Mouse (Mus musculus): ENCODE data around the gene Atp5d. TPM values are rescaled to one million over a fixed set of nuclear protein-coding genes. Genes with fewer than 3 reads are reported as not detected.

The Atp5d gene
- total RNA-seq, 2 experiments from 2014 or later, result 356 to 366 TPM

DNA sequence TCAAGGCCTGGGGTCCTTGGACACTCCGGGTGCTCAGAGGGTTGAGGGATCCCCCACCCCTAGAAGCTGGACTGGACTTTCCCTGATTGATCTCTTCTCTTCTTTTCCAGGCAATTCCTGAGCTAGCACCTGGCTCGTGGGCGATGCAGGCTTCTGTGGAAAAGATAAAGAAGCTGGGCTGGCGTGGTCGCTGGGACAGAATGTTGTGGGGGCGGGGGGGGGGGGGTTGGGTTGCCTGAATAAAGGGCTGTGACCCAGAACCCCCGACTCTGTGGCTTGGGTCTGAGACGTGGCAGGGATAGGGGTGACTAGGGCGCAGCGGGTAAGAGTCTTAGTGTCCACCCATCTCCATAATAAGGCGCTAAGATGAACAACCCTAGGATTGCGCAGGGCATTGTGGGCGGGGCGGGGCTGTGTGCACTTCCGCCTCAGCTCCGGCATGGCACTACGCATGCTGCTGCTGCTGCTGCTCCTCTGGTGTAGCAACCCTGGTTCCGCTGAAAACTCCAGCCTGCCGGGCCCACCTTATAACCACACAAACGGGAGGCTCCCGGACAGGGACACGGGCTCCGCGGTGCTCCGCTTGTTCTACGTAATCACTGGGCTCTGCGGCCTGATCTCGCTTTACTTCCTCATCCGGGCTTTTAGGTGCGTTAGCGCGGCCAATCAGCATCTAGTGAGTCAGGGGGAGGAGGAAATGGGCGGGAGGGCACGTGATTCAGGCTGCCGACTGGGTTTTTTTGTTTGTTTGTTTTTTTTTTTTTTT, 34.3 kb downstream of the Atp5d start, which contains the start of gene 1600002K03Rik:
TSS of gene 1600002K03Rik (plus strand) at position 418 of the 766 bp plus-strand sequence.
- DNase-seq (ENCODE audit: extremely low spot score in 1 of 2, low spot score in 2 of 2), result peak; percentile 83 to 86
- no peak for TF ChIP-seq CTCF (IDR thresholded peaks at IDR 0.05)
- H3K4me3 ChIP-seq, result peak within 1 kb of the TSS; percentile 68
- intact Hi-C loops (cut with DNase I), result loop anchor here (10.0 kb wide), 1 partner anchor 202 kb away; no protein-coding TSS in a partner anchor
- H3K27ac ChIP-seq, result peak within 1 kb of the TSS; percentile 99

DNA sequence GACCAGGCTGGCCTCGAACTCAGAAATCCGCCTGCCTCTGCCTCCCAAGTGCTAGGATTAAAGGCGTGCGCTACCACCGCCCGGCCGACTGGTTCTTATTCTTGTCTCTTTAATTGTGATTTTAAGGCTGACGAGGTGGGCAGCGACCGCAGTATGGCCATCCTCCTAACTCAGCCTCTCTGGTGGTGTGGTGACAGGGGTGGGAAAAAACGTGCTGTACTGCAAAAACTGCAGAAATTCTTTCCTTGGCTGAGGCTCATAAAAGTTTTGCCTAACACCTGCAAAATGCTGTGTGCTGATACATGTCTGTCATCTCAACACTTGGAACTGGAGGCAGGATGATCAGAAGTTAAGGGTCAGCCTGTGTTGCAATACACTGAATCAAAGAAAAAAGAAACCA, 34.9 kb downstream of the Atp5d start:
- no peak for TF ChIP-seq CTCF (IDR thresholded peaks at IDR 0.05)
- no peak for DNase-seq (ENCODE audit: extremely low spot score in 1 of 2, low spot score in 2 of 2)
- Histone ChIP-seq H3K4me3 (peak overlapping the region; percentile 68), H3K27ac (peak overlapping the region; percentile 99)
- intact Hi-C loops (cut with DNase I), result loop anchor here (10.0 kb wide), 1 partner anchor 201 kb away; no protein-coding TSS in a partner anchor

DNA sequence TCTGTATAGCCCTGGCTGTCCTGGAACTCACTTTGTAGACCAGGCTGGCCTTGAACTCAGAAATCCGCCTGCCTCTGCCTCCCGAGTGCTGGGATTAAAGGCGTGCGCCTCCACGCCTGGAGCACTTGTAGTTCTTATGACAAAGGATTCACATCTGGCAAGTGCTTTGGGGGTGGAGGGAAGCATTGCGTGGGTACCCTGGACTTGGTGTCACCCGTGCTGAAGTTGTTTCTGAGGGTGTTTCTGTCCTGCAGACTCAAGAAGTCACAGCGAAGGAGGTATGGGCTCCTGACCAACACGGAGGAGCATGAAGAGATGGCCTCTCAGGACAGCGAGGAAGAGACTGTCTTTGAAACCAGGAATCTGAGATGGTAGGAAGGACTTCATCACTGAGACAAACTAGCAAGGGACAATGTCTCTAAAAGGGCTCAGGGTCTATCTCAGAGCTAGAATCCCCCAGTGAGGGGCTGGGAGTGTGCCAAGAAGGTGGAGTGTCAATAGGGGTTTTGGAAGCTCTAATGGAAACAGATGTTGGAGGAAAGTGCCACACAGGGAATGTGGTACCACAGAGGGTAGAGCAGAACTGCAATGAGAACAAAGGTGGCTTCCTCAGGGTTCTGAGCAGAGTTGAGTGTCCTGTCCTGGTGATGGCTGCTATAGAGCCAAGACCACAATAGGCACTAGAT, 35.7 kb downstream of the Atp5d start:
- TF ChIP-seq CTCF (IDR thresholded peaks at IDR 0.05), result no peak
- no peak overlapping the region for H3K4me3 ChIP-seq
- no peak for DNase-seq (ENCODE audit: extremely low spot score in 1 of 2, low spot score in 2 of 2)
- intact Hi-C loops (cut with DNase I), result loop anchor here (10.0 kb wide), 1 partner anchor 201 kb away; no protein-coding TSS in a partner anchor
- H3K27ac ChIP-seq, result 0 out of 2 replicates have a peak overlapping the region, but pooled peaks have one; percentile 6

DNA sequence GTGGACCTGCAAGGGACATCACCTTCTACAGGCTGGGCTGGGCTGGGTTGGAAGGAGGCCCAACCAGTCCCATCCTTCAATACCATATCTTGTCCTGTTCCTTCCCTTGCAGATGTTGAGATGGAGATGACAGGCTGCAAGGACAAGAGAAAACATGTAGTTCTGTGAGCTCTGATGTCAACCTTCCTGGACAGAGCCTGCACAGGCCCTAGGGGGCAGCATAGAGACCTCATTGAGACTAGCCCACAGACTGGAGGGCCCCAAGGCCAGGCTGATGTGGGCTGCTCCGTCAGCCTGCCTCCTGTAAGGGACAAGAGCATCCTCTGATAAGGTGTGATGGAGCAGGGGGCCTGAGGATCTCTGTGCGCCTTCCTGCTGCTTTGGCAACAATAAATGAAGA, 36.3 kb downstream of the Atp5d start:
- no peak for DNase-seq (ENCODE audit: extremely low spot score in 1 of 2, low spot score in 2 of 2)
- Histone ChIP-seq H3K4me3 (no peak overlapping the region), H3K27ac (0 out of 2 replicates have a peak overlapping the region, but pooled peaks have one; percentile 6)
- intact Hi-C loops (cut with DNase I), result loop anchor here (1.0 to 10.0 kb wide), 2 partner anchors 71 to 200 kb away; no protein-coding TSS in a partner anchor
- TF ChIP-seq CTCF (IDR thresholded peaks at IDR 0.05), result peak; percentile 43

DNA sequence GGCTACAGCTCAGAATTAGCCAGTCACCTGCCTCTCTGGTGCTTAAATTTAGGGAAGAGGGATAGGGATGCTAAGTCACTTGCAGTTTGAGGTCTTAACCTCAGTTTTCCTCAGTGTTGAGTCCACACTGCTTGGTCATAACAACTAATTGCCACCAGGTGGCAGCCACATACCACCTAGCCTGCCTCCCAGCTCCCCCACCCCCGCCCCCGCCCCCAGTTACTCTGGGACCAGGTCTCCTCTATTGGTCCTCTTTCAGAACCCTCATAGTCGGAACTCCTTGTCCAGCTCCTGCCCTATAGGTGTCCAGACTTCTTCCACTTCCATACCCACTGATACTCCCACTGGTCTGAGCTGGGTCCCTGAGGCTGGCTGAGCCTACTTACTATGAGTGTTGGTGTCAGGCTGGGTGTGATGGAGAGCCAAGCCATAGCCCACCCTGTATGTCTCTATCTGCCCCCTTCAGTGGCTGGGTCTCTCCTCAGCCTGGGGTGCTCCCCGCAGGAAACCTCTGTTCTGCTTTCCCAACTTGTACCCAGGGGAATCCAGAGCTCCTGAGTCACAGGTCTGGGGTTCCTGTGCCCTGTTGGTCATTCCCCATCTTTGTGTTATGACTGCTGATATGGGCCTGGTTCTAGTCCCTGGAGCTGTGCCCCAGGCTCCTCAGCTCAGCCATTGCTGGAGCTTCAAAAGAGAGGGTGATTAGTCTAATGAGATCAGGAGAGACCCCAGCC, 37.3 kb downstream of the Atp5d start:
- peak; percentile 86 for TF ChIP-seq CTCF (IDR thresholded peaks at IDR 0.05)
- H3K27ac ChIP-seq, result no peak overlapping the region
- H3K4me3 ChIP-seq, result no peak overlapping the region
- intact Hi-C loops (cut with DNase I), result loop anchor here (1.0 to 10.0 kb wide), 2 partner anchors 70 to 199 kb away; no protein-coding TSS in a partner anchor
- peak in 1 of 2 experiments; percentile 49 for DNase-seq (ENCODE audit: extremely low spot score in 1 of 2, low spot score in 2 of 2)

DNA sequence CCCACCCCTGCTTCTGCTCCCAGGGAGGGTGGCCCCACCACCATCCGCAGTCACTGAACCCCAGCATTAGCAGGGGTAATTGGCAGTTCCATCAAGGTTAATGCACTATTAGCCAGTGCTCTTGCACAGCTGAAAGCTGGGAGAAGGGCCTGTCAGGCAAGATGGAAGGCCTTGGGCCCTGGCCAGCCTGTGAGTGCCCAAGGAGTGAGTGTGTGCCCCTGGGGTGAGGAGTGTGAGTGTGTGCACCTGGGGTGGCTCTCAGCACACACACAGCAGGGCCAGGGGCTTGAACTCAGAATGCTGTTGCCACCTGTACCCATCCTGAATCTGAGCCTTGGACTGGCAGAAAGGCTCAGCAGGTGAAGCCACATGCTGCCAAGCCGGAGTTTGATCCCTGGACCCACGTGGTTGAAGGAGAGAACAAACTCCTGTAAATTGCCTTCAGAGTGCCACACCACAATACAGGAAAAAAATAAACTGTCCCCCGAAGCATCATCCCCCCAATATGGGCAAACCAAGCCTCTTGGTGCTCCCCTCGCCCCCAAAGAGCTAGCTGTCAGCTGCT, 37.9 kb downstream of the Atp5d start:
- TF ChIP-seq CTCF (IDR thresholded peaks at IDR 0.05), result no peak
- Histone ChIP-seq H3K27ac (no peak overlapping the region), H3K4me3 (no peak overlapping the region)
- intact Hi-C loops (cut with DNase I), result loop anchor here (10.0 kb wide), 1 partner anchor 198 kb away; no protein-coding TSS in a partner anchor
- no peak for DNase-seq (ENCODE audit: extremely low spot score in 1 of 2, low spot score in 2 of 2)

DNA sequence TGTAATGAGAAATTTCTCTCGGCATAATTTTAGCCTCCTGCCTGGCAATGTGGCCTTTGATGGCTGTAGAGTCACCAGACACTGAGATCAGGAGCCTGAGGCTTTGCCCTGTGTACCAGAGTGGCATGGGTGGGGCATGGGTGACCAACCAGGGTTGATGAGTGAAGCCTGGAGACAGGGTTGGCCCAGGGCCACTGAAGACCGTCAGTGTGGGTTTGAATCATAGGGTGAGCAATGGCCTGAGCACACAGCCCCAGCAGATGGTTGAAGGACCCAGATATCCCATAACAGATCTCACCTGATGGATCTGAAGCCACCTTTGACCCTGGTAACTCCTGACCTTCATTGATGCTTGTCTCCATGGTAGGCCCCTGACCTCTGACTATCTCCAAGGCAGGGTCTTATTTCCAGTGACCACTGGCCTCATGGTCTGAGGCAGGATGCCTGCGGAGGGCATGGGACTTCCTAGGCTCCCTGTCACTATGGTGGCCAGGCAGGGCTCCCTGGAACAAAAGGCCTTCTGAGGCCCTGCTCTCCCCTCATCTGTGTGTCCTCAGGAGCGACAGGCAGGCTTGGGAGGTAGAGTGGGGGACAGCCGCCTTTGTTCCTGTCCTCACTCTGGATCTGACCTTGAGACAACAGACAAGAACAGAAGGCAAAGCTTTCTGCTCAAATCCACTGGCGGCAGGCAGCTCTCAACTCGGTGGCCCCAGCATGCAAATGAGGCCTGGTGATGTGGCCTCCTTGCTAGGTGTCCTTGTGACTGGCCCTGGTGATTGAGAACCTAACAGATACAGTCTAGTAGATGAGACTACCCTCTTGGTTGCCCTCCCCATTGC, 39.2 kb downstream of the Atp5d start:
- no peak overlapping the region for H3K27ac ChIP-seq
- DNase-seq (ENCODE audit: extremely low spot score in 1 of 2, low spot score in 2 of 2), result no peak
- no peak overlapping the region for H3K4me3 ChIP-seq
- intact Hi-C loops (cut with DNase I), result loop anchor here (10.0 kb wide), 1 partner anchor 197 kb away; no protein-coding TSS in a partner anchor
- TF ChIP-seq CTCF (IDR thresholded peaks at IDR 0.05), result no peak

DNA sequence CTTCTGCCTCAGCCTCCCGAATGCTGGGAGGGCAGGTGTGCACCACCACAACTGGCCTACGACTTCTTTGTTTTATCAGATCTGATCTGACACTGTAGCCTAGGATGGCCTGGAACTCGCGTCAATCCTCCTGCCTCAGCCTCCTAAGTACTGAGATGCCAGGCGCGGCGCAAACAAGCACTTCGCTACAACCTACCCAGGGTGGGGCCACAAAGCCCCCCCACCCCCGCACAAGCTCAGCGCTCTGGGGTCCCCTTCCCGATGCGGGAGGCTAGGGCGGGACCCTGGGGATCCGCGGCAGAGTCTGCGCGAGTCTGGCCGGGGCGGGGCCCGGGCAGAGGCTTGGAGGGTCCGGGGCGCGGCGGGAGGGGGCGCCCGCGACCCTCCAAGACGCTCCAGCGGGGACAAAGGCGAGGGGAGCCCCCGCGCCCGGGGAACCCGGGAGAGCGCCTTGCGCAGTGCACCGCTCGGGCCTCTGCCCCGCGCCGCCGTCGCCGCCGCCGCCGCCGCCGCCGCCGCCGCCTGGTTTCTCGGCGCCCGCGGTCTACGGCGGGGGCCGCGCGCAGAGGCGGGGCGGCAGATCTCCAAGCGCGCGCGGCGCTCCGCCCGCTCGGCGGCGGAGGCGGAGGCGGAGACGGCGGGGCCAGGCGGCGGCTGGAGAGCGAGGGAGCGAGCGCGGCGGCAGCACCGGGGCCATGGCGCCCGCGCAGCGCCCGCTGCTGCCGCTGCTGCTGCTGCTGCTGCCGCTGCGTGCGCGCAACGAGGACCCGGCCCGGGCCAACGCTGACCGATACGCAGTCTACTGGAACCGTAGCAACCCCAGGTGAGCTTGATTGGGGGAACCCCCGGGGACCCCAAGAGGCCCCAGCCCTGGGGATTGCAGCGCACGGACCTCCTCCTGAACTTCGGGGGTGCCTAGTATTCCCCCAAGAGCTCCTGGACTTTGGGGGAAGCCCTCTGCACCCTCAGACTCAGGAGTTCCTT, 40.9 kb downstream of the Atp5d start, which contains the start of gene Efna2:
TSS of gene Efna2 (plus strand) at position 415 of the 984 bp plus-strand sequence.
- Histone ChIP-seq H3K4me3 (peak within 1 kb of the TSS; percentile 68), H3K27ac (peak within 1 kb of the TSS; percentile 80)
- peak; percentile 65 to 71 for DNase-seq (ENCODE audit: extremely low spot score in 1 of 2, low spot score in 2 of 2)
- intact Hi-C loops (cut with DNase I), result loop anchor here (1.0 to 10.0 kb wide), 2 partner anchors 66 to 195 kb away; no protein-coding TSS in a partner anchor
- TF ChIP-seq CTCF (IDR thresholded peaks at IDR 0.05), result no peak

DNA sequence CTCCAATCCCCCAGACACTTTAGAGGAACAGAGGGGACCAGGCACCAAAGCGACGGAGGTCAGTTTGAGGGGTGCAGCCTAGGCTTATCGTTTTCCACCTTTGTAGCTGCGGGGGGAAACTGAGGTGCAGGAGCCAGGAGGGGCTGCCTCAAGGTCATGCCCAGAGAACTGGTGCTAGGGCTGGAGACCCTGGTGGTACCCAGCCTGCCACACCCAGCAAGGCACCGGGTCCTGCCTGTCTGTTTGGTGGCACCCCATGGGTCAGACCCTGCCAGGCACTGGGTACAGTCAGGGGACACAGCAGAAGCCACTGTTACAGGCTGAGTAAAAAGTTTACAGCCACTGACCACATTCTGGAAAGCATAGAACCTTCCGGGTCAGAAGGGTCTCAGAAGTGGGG, 41.9 kb downstream of the Atp5d start:
- no peak overlapping the region for H3K27ac ChIP-seq
- TF ChIP-seq CTCF (IDR thresholded peaks at IDR 0.05), result no peak

More for the DNA sequence above, 41.9 kb downstream of the Atp5d start:
- DNase-seq (ENCODE audit: extremely low spot score in 1 of 2, low spot score in 2 of 2), result no peak
- intact Hi-C loops (cut with DNase I), result no loop called here
- peak overlapping the region; percentile 68 for H3K4me3 ChIP-seq
